Mouse (Mus musculus): Measurements from ENCODE around the gene Cpe.

GRCm38 (mm10) chr8:64620365-64621150 is 72.3 kb downstream of the Cpe start:
- TF ChIP-seq CTCF (IDR thresholded peaks at IDR 0.05; ENCODE audit: low read depth) = no peak
- no peak for TF ChIP-seq EP300 (IDR thresholded peaks at IDR 0.05; ENCODE audit: low read depth)

Measured in liver, embryonic 14.5 days (tissue).